Mouse (Mus musculus) adrenal gland, postnatal 36 days (tissue): ENCODE results near the gene Pms1. TPM values are rescaled to one million over a fixed set of nuclear protein-coding genes. Genes with fewer than 3 reads are reported as not detected.
"Not testable (repeated sequence)": the region's sequence is repeated elsewhere in the genome, so short reads cannot be mapped to it uniquely, and the experiment has no call there.

Source experiments
- DNase-seq, 2 experiments: peaks; one replicate each; pipeline ENCODE4 v3.0.0; 2021; ENCODE audit warnings: mixed read lengths in 1 of 2
- long read RNA-seq, 2 experiments: library from polyadenylated mRNA; stranded (forward); transcript quantifications; one replicate each; pipeline ENCODE4 v2.0.0; 2021; ENCODE audit warnings: borderline sequencing depth in 2 of 2
- total RNA-seq, 2 experiments: library from RNA; stranded (reverse); gene quantifications; 2 replicates each; pipeline ENCODE4 v1.2.3; 2021

The Pms1 gene
- 1 to 10 TPM; 6.0 to 6.2 TPM for total RNA-seq
- long read RNA-seq, experiment 1, partial matches to known transcripts = 0 of 2 reads
- long read RNA-seq, experiment 1, other reads (novel, unspliced or antisense) = 0 of 2 reads
- long read RNA-seq, experiment 2, partial matches to known transcripts = 1 of 1 reads
- long read RNA-seq, experiment 2, other reads (novel, unspliced or antisense) = 0 of 1 reads

DNA sequence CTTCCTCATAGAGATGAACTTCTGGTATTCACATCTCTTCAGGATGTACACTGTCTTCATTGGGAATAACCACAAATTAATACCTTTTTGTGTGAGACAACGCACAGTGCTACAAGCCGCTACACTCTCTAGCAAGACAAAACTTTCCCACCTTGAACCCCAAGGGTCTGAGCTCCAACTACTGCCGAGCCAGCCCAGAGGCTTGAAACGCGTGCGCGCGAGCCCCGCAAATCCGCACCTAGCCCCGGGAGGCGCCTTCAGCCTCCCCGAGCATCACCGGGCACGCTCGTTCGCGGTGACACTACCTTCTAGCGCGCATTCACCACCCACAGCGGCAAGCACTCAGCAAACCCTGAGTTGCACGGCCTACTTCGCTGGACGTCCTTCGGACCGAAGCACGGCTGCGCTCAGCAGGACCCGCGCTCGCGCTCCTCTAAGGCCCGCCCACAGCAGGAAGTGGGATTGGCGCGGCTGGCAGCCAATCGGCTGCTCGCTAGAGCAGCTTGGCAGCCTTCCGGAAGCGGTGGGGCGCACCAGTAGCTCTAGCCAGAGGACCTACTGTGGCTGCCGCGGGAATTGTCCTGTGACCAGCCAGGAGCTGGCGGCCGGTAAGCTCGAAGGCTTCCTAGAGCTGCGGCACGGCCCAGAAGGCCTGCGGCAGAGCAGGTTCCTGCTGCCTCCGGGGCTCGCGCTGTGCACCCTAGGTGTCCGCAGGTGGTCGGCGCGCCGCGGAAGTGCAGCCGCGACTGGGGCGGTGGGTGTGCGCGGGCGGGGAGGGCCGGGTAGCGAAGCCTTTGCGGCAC is at the start of gene Pms1, which contains the start of the genes Ormdl1 and Gm28778:
Gene Pms1, minus strand, starts transcription at position 438 of the 803 bp plus-strand sequence.
Gene Ormdl1, plus strand, starts transcription at position 515 of the 803 bp plus-strand sequence.
Gene Gm28778, plus strand, starts transcription at position 531 of the 803 bp plus-strand sequence.
- peak; percentile 97 to 98 for DNase-seq

DNA sequence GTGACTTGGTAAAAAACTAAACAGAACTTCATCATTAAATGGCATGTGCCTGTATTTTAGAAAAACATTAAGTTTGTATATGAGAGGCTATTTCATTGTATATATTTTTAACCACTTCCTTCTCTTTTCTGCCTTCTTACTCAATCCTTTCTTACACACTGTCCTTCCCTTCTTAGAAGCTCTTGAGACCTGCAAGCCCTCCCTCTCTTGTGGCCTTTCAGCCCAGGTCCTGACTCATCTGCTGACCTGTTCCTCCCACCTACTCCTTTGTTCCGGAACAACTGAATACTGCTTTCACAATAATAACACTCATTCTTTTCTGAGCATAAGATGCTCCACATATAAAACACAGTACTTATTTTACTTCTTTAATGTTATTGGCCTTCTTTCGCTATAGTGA is 44.3 kb upstream of the Pms1 start:
- no peak for DNase-seq

DNA sequence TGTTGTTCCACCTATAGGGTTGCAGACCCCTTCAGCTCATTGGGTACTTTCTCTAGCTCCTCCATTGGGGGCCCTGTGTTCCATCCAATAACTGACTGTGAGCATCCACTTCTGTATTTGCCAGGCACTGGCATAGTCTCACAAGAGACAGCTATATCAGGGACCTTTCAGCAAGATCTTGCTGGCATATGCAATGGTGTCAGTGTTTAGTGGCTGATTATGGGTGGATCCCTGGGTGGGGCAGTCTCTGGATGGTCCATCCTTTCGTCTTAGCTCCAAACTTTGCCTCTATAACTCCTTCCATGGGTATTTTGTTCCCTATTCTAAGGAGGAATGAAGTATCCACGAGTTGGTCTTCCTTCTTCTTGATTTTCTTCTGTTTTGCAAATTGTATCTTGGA is 40.6 kb upstream of the Pms1 start:
- not testable (repeated sequence) for DNase-seq

DNA sequence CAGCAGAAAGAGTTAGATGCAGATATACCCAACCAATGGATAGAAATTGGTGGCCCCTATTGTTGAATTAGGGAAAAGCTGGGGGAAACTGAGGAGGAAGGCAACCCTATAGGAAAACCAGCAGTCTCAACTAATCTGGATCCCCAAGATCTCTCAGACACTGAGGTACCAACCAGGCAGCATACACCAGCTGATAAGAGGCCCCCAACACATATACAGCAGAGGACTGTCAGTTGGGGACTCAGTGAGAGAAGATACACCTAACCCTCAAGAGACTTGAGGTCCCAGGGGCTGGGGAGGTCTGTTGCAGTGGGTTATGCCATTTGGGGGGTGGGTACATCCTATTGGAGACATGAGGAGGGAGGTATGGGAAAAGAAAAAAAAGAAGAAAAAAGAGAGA is 38.6 kb upstream of the Pms1 start:
- DNase-seq = no peak

DNA sequence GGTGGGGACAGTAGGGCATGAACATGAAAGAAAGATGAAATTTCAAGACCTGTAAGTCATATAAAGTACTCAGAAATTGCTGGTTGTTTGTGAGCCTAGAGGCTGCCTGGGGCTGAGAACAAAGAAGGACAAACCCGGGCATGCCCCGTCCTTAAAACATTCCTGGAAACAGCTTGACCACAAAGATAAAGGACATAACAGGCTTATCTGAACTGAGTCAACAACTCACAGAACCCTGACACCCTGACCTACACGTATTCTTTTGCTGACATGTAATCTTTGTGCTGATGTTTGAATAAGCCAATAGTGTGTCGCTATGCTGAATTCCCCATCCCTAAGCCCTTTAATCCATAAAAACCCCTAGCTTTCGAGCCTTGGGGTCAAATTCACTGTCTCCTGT is 36.7 kb upstream of the Pms1 start:
- not testable (repeated sequence) for DNase-seq

DNA sequence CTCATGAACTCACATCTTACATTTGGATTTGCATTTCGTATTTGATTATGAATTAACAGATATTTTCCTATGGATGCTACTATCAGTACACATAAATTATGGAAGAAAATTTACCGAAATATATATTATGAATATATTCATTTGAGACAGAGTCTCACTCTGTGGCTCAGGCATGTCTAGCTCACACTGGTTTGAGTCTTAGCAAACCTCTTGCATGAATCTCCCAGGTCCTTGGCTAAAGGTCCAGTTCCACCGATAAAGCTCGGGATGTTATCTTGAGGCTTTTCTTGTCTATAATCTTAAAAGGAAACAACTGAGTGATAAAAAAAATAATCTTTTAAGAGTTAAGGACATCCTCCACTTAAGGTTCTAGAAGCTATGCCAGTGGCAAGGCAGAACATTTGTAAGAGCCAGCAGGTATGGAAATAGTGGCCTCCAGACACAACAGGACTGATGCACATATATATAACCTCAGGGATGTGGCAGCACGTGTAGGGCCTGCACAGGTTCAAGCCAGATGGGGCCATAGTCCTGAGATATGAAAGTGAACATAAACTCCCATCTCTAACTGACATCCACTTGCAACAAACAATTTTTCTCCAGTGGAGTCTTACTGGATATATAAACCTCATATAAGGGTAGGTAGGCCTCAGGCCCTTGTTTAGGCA is 28.1 kb upstream of the Pms1 start:
- no peak for DNase-seq

DNA sequence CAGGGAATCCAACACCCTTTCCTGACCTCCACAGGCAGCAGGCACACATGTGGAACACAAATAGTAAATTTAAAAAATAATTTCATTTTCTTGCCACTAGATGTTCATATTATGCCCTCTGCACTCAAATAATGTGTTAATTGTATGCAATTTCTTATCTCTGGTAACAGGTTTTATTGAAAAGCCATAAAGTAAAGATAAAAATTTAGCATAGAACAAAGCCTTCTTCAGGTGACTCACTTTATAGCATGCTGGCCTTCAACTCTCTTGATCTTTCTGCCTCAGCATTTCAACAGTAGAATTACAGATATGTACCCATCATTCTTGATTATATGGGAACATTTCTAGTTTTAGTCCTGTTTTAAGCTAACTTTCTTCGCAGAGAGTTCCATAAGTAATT is 27.5 kb upstream of the Pms1 start:
- DNase-seq = no peak

DNA sequence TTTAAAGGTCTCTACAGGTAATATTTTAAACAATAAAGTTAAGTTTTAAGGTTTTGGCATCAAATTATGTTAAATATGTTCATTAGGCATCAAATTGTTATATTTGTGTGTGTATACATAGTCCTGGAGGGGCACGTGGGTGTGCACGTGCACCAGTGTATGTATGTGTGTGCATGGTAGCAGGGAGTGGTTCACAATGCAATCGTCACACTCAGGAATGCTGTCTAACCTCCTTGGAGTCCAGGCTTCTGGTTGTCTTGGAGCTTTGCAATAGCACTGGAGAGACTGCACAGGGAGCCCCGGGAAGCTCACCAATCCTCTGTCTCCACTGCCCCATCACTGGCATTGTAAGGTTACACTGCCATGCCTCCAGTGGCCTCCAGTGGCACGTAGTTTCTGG is 26.4 kb upstream of the Pms1 start:
- DNase-seq = no peak

DNA sequence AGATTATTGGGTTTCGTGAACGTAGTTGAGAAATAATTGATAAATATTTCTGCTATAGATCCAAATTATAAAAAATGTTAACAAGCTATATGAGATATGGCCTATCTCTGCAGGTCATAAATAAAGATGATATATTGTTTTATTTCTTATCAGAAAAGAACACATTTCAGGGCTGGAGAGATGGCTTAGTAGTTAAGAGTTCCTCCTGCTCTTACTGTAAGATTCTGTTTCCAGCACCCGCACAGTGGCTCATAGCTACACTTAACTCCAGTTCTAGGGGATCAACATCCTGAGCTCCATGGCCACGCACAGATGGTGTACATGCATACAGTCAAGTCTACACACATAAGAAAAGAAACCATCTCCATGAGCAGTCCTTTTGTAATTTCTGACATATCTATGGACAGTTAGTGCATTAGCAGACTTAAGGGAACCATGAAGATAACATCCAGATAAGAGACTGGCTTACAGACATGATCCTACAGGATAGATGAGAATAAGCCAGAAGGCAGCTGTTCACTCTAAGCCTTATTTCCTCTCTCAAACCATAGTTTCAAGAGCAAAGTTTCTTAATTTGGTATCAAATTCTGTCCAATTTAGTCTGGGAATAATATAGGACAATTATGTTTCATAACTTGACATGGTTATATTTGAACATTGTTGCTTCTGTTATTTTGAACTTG is 25.0 kb upstream of the Pms1 start:
- no peak for DNase-seq

DNA sequence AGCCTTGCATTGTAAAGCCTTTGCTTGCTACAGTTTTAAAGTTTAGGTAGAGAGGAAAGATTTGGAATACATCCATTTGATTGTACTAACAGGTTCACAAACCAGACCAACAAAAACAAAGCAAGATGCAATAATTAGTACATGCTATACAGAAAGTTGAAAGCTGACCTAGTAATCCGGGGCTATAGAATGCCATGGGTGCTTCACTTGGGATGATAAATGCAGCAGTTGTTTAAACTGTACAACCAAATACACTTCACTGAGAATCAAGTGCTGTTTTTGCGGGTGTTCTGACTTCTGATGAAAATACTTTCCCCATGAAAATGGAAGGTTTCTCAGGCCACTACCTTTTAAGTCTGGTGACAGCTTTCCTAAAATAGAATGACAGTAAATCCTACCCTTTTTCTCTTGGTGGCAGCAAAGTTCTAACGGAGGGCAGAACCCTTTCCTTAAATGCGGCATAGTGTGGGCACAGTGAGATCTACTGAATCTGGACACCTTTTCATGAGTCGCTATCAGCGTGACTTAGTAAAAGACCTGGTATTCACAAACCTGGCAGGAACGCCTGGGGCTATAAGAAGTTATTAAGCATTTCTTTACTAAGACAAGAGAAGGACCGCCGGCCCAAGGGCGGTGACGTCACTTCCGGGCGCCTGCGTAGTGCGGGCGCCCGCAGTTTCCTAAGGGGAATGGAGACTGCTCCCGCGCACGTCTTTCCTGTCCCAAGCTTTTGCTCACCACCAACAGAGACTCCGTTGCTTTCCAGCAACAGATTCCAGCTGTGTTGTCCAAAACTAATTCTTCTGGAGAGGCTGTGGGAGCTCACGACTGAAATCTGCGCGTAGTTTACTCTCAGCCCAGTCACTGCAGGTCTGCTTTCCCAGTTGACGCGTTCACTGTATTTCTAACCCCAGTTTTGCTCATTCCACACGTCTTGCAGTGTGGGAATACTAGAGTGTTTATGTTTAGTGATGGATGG is 16.5 kb upstream of the Pms1 start, which contains the start of gene Osgepl1:
Gene Osgepl1, plus strand, starts transcription at position 636 of the 979 bp plus-strand sequence.
- DNase-seq = peak; percentile 89 to 91

DNA sequence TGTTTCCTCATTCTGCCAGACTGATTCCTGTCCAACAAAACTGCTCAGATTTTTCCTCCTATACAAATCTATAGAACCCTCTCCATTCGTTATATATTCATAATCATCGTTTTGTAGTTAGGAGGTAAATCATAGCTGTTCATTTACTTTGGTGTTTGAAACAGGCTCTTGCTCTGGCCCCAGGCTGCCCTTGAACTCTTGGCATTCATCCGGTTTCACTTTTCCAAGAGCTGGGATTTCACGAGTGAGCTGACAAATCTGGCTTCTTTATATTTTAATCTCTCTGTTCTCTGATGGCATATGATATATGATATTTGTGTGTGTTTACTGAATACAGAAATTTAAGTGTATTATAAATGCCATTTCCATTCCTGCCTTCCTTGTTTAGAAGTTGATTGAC is 3.7 kb upstream of the Pms1 start:
- peak; percentile 28 to 34 for DNase-seq

DNA sequence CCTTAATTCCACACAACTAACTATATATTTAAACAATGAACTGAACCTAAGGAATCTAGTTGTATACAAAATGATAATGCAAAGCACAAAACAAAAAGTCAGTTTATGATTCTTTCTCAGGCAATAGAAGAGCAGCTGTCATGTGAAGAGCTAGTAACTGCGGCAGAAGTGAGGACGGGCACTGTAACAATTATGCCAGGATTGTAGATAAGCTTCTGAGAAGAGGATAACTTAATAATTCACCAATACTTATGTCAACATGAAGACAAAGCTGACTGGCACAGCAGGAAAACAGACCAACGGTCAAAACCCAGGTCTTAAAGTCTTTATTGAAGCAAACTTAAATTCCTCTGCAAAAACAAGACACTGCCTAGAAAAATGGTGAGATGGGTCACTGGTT is 5.6 kb downstream of the Pms1 start:
- no peak for DNase-seq

DNA sequence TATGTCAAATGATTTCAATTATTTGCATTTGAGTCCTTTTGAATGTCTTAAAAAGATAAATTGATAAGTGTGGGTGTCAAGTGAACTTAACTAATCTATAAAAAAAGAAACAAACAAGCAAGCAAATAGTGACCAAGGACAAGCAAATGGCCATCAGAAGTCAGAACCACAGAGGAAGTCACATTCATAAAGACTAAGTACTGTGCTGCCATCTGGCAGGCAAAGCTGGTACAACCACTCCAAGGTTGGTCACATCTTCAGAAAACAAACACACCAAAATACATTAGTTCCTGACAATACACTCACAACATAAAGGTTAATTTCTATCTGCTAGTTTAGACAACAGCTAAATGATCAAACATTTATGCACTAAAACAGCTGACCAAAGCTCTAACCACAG is 24.2 kb downstream of the Pms1 start:
- peak; percentile 41 to 50 for DNase-seq

DNA sequence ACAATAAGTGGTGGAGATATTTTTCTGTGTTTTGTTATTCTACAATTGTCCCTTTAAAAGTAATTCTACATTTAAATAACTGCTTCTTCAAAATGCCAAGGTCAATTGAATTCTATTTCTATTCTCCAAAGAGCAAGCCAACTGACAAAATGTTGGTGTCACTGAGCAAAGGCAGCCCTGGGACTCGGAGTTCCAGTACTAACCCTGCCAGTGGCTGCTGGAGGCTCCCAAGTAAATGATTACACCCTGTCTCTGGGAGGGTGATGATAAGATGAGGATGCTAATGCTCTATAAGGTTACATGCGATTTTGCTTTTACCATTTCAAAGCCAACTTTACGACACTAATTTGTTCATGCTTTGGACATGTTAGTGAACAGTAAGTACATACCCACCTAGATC is 26.9 kb downstream of the Pms1 start:
- peak; percentile 22 to 50 for DNase-seq

DNA sequence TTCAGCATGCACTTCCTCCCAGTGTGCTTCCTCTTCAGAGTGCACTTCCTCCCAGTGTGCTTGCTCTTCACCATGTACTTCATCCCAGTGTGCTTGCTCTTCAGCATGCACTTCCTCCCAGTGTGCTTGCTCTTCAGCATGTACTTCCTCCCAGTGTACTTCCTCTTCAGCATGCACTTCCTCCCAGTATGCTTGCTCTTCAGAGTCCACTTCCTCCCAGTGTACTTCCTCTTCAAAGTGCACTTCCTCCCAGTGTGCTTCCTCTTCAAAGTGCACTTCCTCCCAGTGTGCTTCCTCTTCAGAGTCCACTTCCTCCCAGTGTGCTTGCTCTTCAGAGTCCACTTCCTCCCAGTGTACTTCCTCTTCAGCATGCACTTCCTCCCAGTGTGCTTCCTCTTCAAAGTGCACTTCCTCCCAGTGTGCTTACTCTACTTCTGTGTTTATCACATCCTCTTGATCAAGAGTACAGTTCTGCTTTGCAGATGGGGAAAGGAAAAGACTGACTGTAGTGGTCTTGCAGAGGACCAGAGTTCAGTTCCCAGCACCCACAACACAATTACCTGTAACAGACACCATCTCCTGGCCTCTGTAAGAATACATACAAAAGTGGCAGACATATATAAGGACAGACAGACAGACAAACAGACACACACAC is 31.7 kb downstream of the Pms1 start:
- not testable (repeated sequence) for DNase-seq

DNA sequence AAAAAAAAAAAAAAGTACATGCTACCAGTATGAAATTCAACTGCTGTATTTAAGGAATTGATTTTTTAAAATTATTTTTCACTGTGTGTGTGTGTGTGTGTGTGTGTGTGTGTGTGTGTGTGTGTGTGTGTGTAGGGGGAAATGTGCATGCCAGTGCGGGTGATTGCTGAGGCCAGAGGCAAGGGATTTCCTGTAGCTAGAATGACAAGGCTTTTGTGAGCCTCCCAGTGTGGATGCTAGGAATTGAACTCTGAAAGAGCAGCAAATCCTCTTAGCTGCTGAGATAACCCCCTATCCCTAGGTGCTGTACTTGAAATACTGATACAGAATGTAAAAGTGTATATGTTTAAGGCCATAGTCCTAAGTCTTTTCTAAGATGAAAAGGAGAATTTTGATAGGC is 70.8 kb downstream of the Pms1 start:
- DNase-seq = no peak

DNA sequence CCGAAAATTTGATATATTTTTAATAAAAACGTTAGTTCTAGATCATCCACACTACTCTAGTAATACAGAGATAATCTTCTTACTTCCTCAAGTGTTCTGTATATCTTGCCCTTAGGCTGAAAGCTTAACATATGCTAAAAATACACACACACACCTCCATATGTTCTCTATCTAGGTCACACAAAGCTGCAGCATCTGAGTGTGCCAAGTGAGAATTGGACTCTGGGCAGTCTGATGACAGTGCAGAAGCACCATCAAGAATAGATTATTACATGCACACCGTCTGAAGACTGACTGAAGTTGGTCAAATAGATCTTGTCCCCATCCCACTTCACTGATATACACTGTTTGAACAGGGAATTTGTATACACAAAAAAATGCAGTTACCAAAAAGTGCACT is 71.2 kb downstream of the Pms1 start:
- DNase-seq = no peak

DNA sequence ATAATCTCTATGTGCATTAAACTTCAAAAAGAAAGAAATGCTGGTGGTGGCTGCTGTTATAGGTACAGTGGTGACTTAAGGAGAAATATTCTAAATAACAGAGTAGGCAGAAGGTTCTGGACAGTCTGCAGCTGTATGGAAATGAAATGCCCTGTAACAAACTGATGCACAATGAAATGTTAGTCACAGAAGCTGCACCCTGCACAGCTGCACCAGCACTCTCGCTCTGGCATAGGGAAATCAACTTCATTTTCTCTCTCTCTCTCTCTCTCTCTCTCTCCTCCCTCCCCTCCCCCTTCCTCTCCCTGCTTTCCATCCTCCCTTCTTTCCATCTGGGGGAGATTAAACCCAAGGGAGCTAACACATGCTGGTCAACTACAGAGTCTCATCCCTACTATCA is 72.0 kb downstream of the Pms1 start:
- no peak for DNase-seq

DNA sequence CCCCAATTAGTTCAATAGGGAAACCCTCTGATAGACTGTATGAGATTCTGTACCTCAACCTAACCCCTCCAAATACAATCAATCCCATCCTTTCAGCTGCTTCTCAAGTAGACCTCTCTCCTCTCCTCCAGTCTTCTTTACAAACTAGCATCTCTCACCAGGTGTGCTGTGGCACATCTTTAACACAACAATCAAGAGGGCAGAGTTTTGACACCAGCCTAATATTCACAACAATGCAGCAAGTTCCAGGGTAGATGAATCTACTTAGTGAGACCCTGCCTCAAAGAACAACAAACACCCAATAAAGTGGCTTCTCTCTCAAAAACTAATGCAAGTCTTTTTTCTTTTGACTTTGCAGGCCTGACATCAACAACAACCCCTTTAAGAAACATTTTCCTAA is 86.7 kb downstream of the Pms1 start:
- no peak for DNase-seq

DNA sequence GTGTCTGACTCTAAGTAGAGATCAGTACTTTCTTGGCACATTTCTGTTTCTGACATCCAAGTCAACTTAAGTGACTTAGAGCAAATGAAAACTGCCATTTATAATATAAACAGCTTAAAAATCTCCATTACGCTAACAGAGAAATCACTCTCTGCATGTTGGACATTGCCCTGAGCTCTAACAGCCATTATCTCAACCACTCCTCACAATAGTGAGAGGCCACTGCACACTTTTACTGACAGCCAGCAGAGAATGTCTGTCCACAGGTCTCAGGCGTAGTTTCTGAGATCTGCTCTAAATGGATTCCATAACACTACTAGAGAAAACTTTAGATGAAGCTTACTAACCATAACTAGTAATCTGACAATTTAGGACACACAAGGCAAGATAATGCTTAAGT is 92.9 kb downstream of the Pms1 start:
- no peak for DNase-seq
